Mouse (Mus musculus): ENCODE results near the gene Olfr522. TPM values are rescaled to one million over a fixed set of nuclear protein-coding genes. Genes with fewer than 3 reads are reported as not detected.
"Not testable (repeated sequence)": the region's sequence is repeated elsewhere in the genome, so short reads cannot be mapped to it uniquely, and the experiment has no call there.

The Olfr522 gene
- total RNA-seq, 2 experiments from 2014 or later = not detected

GRCm38 (mm10) chr7:140169386-140169785, 4.8 kb upstream of the Olfr522 start:
- intact Hi-C loops (cut with DNase I) = no loop called here
- DNase-seq = no peak

DNA sequence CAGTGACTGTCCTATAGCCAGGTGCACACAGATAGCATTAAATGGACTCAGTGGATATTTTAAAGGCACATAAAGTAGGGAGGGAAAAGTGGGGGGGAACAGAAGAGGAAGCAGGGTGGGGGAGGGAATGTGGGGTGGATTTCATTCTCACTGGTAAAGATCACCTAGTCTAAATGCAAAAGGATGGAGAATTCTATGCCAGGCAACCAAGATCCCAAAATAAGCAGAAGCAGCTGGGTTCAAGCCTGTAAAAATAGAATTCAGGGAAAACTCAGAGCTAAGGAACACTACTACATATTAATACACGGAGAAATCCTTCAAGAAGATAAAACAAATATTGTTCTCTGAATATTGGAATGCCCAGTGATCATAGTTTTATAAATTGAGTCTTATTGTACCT, 3.4 kb upstream of the Olfr522 start:
- intact Hi-C loops (cut with DNase I) = no loop called here
- no peak for DNase-seq

- no peak for DNase-seq
- intact Hi-C loops (cut with DNase I) = no loop called here
Observed at GRCm38 (mm10) chr7:140160363-140160762, 4.2 kb downstream of the Olfr522 start.

DNA sequence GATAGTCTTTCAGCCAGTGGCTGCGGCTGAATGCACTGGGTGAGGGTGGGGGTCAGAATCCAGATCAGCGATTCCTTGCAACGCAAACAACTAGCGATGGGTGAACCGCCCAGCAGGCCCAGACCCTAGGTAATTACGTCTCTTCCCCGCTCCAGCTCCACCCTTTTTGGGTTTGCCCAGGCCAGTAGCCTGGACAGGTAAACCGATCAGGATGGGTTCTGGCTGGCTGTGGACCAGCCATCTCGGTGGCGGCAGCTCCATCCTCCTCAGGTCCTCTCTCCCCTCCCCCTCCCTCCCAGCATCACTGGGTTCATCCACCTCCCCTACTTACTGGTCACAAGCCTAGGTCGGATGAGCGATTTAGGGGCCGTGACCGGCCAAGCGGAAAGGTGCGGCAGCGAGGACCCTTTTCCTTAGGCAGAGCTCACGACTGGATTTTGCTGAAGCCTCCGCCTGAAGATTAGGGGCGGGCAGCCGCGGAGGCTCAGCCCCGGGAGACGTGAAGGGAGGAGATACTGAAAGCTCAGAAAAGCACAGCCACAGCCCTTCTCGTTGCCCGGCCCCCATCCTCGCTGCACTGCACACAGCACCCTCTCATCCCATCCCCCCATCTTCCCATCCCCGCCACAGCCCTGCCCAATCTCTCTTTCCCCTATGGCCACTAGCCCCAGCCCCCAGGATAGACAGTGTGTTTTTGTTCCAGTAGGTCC, 10.2 kb downstream of the Olfr522 start, which contains the start of gene Sprn:
Sprn (minus strand) TSS at position 660 of the 710 bp plus-strand sequence.
- intact Hi-C loops (cut with DNase I) = no loop called here
- DNase-seq = peak; percentile 11 to 13

DNA sequence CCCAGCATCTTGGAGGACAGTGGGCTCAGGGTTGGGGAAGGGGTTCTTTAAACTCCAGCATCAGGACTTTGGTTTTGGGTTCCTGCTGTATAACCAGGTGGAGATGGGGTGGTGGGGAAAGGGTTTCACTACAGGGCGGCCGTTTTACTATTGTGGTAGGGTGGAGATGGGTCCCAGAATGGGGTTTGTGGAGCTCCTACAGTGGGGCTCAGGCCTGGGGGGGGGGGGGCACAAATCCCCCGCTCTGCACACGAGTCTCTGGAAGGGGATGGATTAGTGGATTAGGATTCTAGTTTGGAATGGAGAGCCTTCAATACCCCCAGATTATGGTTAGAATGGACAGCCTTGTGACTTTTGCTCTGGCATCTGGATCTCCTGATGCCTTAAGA, 10.7 kb downstream of the Olfr522 start:
- no peak for DNase-seq
- intact Hi-C loops (cut with DNase I) = no loop called here

- peak; percentile 16 to 23 for DNase-seq
- intact Hi-C loops (cut with DNase I) = no loop called here
Observed at GRCm38 (mm10) chr7:140153383-140153782, 11.2 kb downstream of the Olfr522 start.

DNA sequence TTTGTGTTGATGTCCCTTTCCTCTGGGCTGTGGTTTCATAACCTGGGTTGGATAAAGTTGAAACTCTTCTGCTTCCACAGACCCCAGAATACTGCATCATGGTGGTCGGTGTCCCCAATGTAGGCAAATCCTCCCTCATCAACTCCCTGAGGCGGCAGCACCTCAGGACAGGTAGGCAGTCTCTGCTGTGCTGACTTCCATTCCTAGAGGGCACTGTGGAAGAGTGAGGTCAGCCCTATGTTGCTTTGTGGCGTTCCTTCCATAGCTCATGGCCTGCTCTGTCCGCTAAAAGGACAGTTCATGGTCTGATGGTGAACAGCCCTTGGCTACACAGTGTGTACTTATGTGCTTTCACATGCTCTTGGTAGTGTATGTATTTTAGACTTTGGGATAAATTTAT, 20.0 kb downstream of the Olfr522 start:
- intact Hi-C loops (cut with DNase I) = loop anchor here (5.0 kb wide), 1 partner anchor 172 kb away; no protein-coding TSS in a partner anchor

DNA sequence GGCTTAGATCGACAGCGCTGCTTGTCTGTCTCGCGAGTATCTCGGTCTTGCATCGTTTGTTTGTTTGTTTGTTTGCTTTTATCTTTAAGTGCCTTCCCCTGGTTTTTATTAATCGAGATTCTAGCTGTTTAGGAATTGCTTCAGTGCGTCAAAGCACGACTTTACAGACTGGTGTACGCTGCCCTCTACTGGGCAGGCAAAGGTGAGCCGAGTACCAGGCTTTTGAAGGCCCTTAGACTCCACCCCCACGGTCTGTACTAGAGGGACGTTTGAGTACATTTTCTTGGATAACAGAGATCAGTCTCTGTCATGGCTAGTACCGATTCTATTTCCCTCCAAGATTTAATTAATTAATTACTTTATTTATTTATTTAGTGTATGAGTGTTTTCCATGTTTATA, 23.2 kb downstream of the Olfr522 start:
- DNase-seq = peak; percentile 73 to 79
- intact Hi-C loops (cut with DNase I) = loop anchor here (1.0 to 5.0 kb wide), 2 partner anchors 63 to 169 kb away; no protein-coding TSS in a partner anchor

More for the DNA sequence above, 20.0 kb downstream of the Olfr522 start:
- no peak for DNase-seq

DNA sequence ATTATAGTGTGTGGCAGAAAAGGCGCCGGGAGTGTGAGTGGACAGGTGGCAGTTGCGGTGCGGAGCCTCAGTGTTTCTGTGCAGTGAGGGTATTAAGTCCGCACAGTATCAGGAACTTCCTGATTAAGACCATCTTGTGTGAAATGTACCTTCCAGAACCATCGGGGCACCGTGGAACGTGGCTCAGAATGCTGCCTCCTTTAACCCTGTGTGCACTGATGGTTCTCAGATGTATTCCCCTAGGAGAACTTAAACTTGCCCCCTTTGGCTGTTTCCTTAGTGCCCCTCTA, 26.6 kb downstream of the Olfr522 start:
- no peak for DNase-seq
- intact Hi-C loops (cut with DNase I) = no loop called here

DNA sequence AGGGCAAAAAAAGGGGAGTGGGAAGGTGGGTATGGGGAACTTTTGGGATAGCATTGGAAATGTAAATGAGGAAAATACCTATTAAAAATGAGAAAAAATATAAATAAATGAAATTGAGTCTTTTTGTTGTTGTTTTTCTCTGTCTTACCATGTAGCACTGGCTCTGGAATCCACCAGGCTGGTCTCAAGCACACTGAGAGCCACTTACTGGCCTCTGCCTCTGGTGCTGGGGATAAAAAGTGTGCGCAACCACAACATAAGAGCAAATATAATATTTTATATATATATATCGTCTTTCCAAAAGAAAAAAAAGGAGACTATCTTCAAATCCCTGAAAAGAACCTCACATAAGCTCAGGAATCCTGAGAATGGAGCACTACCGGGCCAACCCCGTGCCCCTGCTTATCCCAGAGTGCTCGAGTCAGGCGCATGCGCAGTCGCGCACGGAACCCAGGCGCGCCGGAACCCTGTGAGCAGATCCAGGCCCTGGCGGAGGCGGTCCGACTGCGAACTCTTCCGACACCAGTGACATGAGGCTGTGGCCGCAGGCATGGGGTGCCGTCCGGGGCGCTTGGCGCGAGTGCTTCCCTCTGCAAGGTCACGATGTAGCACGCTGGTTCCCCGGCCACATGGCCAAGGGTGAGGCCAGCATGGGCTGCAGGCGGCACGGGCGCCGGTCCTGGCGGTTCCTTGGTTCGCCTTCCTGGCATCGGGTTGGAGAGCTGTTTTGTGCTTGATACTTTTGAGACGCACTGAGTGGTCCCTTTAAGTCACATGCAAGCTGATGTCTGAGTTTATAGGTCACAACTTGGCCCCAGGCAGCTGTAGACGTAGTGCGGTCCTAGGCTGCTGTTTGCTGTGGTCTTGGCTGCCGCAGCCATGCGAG, 27.2 kb downstream of the Olfr522 start, which contains the start of gene Mtg1:
Mtg1 (plus strand) TSS at position 430 of the 886 bp plus-strand sequence.
- DNase-seq = peak; percentile 98
- intact Hi-C loops (cut with DNase I) = no loop called here

DNA sequence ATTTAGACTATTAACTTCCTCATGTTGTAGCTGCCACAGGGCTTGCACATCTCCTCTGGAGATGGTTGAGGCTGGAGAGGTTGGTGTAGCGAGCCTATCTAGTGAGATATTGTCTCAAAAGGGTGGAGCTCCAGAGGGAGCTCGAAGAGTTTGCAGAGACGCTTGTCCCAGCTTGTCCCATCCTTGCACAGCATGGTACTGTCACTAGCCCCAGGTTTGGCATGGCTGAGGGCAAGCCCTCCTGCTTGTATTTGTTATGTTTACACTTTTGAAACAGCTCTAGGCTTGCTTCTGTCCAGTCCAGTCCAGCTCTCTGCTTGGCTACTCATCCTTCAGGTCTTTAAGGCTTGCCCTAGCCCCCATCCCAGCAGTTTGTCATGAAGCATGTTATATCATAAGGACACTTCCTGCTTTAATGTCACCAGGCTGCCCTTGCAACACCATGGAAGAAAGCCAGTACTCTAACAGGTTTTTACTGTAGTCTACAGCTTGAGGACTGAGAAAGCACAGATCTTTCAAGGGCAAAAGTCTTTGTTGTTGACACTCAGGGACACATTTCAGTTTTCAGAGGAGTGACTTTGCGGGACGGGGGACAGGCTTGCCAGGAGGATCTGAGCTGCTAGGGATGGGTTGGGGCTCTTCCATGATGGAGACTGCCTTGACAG, 29.3 kb downstream of the Olfr522 start:
- intact Hi-C loops (cut with DNase I) = no loop called here
- DNase-seq = no peak

GRCm38 (mm10) chr7:140134033-140134432, 30.5 kb downstream of the Olfr522 start:
- intact Hi-C loops (cut with DNase I) = not testable (repeated sequence)

DNA sequence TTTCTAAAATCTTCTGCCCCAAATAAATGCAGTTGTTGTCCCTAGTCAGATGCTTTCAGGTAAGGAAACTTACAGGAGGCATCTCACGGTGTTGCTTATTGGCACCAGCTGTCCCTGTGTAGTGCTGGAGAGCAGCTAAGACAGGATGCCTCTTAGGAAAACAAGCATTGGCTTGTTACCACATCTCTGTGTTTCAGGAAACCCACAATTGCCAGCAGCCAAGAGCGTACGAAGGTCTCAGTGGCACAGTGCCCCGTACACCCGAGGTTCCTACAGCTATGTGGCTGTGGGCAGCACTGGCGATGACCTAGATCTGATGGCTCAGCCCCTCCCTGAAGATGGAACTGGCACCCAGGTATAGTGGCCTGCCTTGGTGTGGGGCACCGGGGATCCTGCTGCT, 32.4 kb downstream of the Olfr522 start:
- DNase-seq; intact Hi-C loops (cut with DNase I): not testable (repeated sequence)

More at GRCm38 (mm10) chr7:140134033-140134432, 30.5 kb downstream of the Olfr522 start:
- DNase-seq = not testable (repeated sequence)

GRCm38 (mm10) chr7:140127911-140128310, 36.7 kb downstream of the Olfr522 start:
- DNase-seq = no peak
- intact Hi-C loops (cut with DNase I) = no loop called here

DNA sequence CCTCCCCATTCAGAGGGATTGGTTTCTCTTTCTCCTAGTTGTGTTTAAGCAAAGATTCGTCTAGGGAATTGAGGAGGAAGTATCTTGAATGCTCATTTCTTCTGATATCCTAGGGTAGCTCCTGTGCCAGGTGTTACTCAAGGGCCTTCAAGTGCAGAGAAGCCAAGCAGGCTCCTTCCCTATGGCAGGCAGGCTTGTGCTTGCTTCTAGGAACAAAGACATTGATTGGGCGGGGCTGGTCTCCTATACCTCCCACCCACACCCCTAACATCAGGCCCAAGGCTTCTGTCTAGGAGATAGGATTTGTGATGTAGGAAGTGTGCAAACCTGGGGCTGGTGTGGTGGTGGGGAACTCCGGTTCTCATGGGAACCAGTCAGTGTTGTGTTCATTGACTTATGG, 37.6 kb downstream of the Olfr522 start:
- no peak for DNase-seq
- intact Hi-C loops (cut with DNase I) = no loop called here

- DNase-seq = no peak
- intact Hi-C loops (cut with DNase I) = no loop called here
Observed at GRCm38 (mm10) chr7:140126022-140126350, 38.6 kb downstream of the Olfr522 start.

DNA sequence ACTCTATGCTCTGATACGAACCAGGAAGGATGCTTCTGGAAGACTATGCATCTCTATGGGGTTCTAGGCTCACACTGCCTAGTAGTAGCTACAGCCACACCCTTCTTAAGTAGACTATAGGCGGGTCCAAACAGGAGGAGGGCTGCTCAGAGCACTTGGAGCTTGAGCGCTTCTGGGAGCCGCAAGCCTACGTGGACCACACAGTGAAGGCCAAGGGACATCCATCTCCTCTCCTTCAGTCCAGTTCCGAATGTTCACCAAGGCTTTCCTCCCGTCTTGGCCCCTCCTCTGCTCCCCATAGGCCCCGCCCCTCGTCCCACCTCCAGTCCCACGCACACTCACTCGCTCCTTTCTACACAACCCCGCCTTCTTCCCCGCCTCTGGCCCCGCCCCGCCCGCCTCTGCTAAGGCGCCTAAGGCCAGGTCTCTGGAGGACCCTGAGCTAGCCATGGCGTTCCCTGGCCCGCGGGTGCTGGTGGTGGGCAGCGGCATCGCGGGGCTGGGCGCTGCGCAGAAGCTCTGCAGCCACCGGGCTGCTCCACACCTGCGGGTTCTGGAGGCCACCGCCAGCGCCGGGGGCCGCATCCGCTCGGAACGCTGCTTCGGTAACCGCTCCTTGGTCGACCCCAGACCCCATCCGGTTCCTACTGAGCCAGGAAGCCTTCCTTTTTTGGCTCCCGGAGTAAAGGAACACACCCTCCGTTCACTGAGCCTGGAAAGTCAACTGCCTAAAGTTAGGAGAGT, 39.1 kb downstream of the Olfr522 start:
- peak; percentile 93 to 94 for DNase-seq
- intact Hi-C loops (cut with DNase I) = no loop called here

- intact Hi-C loops (cut with DNase I) = no loop called here
- no peak for DNase-seq
Observed at GRCm38 (mm10) chr7:140124382-140124781, 40.2 kb downstream of the Olfr522 start.

DNA sequence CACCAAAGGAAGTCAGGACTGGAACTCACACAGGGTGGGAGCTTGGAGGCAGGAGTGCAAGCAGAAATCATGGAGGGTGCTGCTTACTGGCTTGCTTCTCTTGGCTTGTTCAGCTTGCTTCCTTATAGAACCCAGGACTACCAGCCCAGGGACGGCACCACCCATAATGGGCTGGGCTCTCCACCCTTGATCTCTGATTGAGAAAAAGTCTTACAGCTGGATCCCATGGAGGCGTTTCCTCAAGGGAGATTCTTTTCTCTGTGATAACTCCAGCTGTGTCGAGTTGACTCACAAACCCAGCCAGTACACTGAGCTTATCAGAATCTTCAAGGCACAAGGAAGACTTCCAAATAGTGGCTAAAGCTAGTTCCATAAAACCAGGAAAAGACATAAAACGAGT, 41.8 kb downstream of the Olfr522 start:
- intact Hi-C loops (cut with DNase I) = no loop called here
- DNase-seq = no peak

DNA sequence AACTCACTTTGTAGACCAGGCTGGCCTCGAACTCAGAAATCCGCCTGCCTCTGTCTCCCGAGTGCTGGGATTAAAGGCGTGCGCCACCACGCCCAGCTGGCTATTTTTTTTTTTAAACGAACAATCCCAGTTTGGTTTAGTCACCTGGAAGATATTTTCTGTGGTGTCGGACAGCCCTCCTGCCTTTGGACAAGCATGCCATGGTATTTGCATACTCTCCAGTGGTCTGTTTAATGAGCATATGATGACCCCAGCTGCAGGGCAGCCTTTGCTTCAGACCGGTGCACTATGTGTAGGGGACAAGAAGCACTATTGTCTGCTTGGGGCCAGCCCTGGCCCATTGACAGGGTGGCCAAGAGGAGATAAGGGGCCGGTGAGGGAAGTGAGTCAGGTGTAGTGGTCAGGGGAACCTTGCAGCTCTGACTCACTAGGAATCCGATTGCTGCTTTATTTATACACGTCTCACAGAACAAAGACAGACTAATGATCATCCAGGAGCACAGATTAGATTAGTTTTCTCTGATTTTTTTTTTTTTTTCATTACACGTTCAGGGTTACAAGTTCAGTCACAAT, 43.1 kb downstream of the Olfr522 start:
- no peak for DNase-seq
- intact Hi-C loops (cut with DNase I) = no loop called here

Data from heart, postnatal 14 days (tissue).